Mouse (Mus musculus): ENCODE measurements around the gene Timm50. TPM values are rescaled to one million over a fixed set of nuclear protein-coding genes. Genes with fewer than 3 reads are reported as not detected.

Timm50 gene
- polyA plus RNA-seq, 1 experiment from 2014 or later = 214 TPM

GRCm38 (mm10) chr7:28353267-28353666 is 41.4 kb upstream of the Timm50 start:
- H3K36me3 ChIP-seq (ENCODE audit: control insufficient read depth, insufficient read depth, low read length) = peaks cover 11% of the 10 kb centered on the region
- no peak overlapping the region for H3K4me3 ChIP-seq (ENCODE audit: low read depth, low read length)
- DNase-seq (ENCODE audit: low spot score, missing footprints) = no peak
- no peaks in the 10 kb centered on the region for H3K9me3 ChIP-seq (ENCODE audit: control insufficient read depth, low read length)
- WGBS = 94% methylated on average over 2 of the region's 2 CpGs
- H3K9ac ChIP-seq (ENCODE audit: low read length) = no peak overlapping the region
- no peak for ATAC-seq (ENCODE audit: low FRiP score)
- H3K27ac ChIP-seq (ENCODE audit: low read depth, low read length) = no peak overlapping the region
- H3K4me2 ChIP-seq = no peak overlapping the region
- no peaks in the 10 kb centered on the region for H3K27me3 ChIP-seq (ENCODE audit: control insufficient read depth, insufficient read depth, low read length)
- peaks cover 29% of the 10 kb centered on the region for H3K4me1 ChIP-seq (ENCODE audit: control insufficient read depth, insufficient read depth, low read length)

GRCm38 (mm10) chr7:28351676-28352191 is 39.9 kb upstream of the Timm50 start:
- ATAC-seq (ENCODE audit: low FRiP score) = no peak
- Histone ChIP-seq H3K4me2 (peak overlapping the region; percentile 71), H3K36me3 (ENCODE audit: control insufficient read depth, insufficient read depth, low read length) (peaks cover 11% of the 10 kb centered on the region), H3K4me3 (ENCODE audit: low read depth, low read length) (peak overlapping the region; percentile 93), H3K4me1 (ENCODE audit: control insufficient read depth, insufficient read depth, low read length) (peaks cover 16% of the 10 kb centered on the region), H3K27me3 (ENCODE audit: control insufficient read depth, insufficient read depth, low read length) (no peaks in the 10 kb centered on the region), H3K9ac (ENCODE audit: low read length) (peak overlapping the region; percentile 95), H3K9me3 (ENCODE audit: control insufficient read depth, low read length) (no peaks in the 10 kb centered on the region), H3K27ac (ENCODE audit: low read depth, low read length) (no peak overlapping the region)
- no peak for DNase-seq (ENCODE audit: low spot score, missing footprints)
- 46% methylated on average over 4 of the region's 4 CpGs for WGBS

- Histone ChIP-seq H3K4me3 (ENCODE audit: low read depth, low read length) (peak within 1 kb of the TSS; percentile 93), H3K9ac (ENCODE audit: low read length) (peak within 1 kb of the TSS; percentile 95), H3K36me3 (ENCODE audit: control insufficient read depth, insufficient read depth, low read length) (peaks cover 11% of the 10 kb centered on the region), H3K4me2 (peak within 1 kb of the TSS; percentile 71), H3K9me3 (ENCODE audit: control insufficient read depth, low read length) (no peaks in the 10 kb centered on the region), H3K27ac (ENCODE audit: low read depth, low read length) (peak within 1 kb of the TSS; percentile 72), H3K4me1 (ENCODE audit: control insufficient read depth, insufficient read depth, low read length) (peaks cover 14% of the 10 kb centered on the region), H3K27me3 (ENCODE audit: control insufficient read depth, insufficient read depth, low read length) (no peaks in the 10 kb centered on the region)
- ATAC-seq (ENCODE audit: low FRiP score) (peak; percentile 96), DNase-seq (ENCODE audit: low spot score, missing footprints) (peak; percentile 100)
- under 1% methylated on average over 44 of the region's 50 CpGs for WGBS
Observed at GRCm38 (mm10) chr7:28350155-28350883, 38.4 kb upstream of the Timm50 start, which contains the start of gene Rps16. Gene Rps16 (plus strand): TSS chr7:28350652.

GRCm38 (mm10) chr7:28348601-28349000 is 36.7 kb upstream of the Timm50 start:
- DNase-seq (ENCODE audit: low spot score, missing footprints) (no peak), ATAC-seq (ENCODE audit: low FRiP score) (no peak)
- WGBS = 85% methylated on average over 7 of the region's 7 CpGs
- Histone ChIP-seq H3K9ac (ENCODE audit: low read length) (no peak overlapping the region), H3K4me2 (no peak overlapping the region), H3K4me3 (ENCODE audit: low read depth, low read length) (no peak overlapping the region), H3K27ac (ENCODE audit: low read depth, low read length) (no peak overlapping the region), H3K9me3 (ENCODE audit: control insufficient read depth, low read length) (no peaks in the 10 kb centered on the region), H3K4me1 (ENCODE audit: control insufficient read depth, insufficient read depth, low read length) (peaks cover 14% of the 10 kb centered on the region), H3K36me3 (ENCODE audit: control insufficient read depth, insufficient read depth, low read length) (peaks cover 7% of the 10 kb centered on the region), H3K27me3 (ENCODE audit: control insufficient read depth, insufficient read depth, low read length) (no peaks in the 10 kb centered on the region)

GRCm38 (mm10) chr7:28347746-28348145 is 35.9 kb upstream of the Timm50 start:
- no peak overlapping the region for H3K4me3 ChIP-seq (ENCODE audit: low read depth, low read length)
- H3K9ac ChIP-seq (ENCODE audit: low read length) = no peak overlapping the region
- H3K27me3 ChIP-seq (ENCODE audit: control insufficient read depth, insufficient read depth, low read length) = no peaks in the 10 kb centered on the region
- DNase-seq (ENCODE audit: low spot score, missing footprints) (no peak), ATAC-seq (ENCODE audit: low FRiP score) (no peak)
- 82% methylated on average over 3 of the region's 3 CpGs for WGBS
- no peaks in the 10 kb centered on the region; the same call in 1 of the 2 replicates for H3K36me3 ChIP-seq (ENCODE audit: control insufficient read depth, insufficient read depth, low read length)
- H3K4me1 ChIP-seq (ENCODE audit: control insufficient read depth, insufficient read depth, low read length) = peaks cover 14% of the 10 kb centered on the region
- no peaks in the 10 kb centered on the region for H3K9me3 ChIP-seq (ENCODE audit: control insufficient read depth, low read length)
- no peak overlapping the region for H3K27ac ChIP-seq (ENCODE audit: low read depth, low read length)
- H3K4me2 ChIP-seq = no peak overlapping the region

GRCm38 (mm10) chr7:28344637-28345036 is 32.8 kb upstream of the Timm50 start:
- H3K27ac ChIP-seq (ENCODE audit: low read depth, low read length) = no peak overlapping the region
- no peak overlapping the region for H3K9ac ChIP-seq (ENCODE audit: low read length)
- no peak overlapping the region for H3K4me2 ChIP-seq
- ATAC-seq (ENCODE audit: low FRiP score) (0 out of 2 replicates have a peak, but pooled peaks have one; percentile 17), DNase-seq (ENCODE audit: low spot score, missing footprints) (peak; percentile 96)
- no peaks in the 10 kb centered on the region for H3K9me3 ChIP-seq (ENCODE audit: control insufficient read depth, low read length)
- H3K36me3 ChIP-seq (ENCODE audit: control insufficient read depth, insufficient read depth, low read length) = no peaks in the 10 kb centered on the region
- H3K4me1 ChIP-seq (ENCODE audit: control insufficient read depth, insufficient read depth, low read length) = peaks cover under 1% of the 10 kb centered on the region; the same call in 1 of the 2 replicates
- no peaks in the 10 kb centered on the region for H3K27me3 ChIP-seq (ENCODE audit: control insufficient read depth, insufficient read depth, low read length)
- H3K4me3 ChIP-seq (ENCODE audit: low read depth, low read length) = no peak overlapping the region
- WGBS = 15% methylated on average over 4 of the region's 4 CpGs

DNA sequence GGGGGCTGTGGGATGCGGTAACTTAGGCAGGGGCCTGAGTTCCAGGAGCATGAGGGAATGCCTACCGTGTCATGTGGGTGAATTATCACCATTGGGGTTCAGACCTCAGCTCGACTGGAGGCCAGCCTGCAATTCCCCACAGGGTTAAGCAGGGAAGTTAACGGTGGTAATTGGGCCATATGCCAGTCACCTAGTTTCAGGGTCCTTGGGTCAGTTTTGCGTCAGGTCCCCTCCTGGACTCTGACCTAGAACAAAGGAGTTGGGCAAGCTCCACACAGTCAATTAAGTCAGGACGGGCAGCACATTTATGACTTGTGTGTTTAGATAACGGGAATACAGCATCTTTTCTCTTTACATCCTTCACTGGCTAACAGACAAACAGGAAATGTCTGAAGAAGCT is 29.5 kb upstream of the Timm50 start:
- WGBS = 58% methylated on average over 7 of the region's 7 CpGs
- DNase-seq (ENCODE audit: low spot score, missing footprints) = no peak
- no peaks in the 10 kb centered on the region for H3K9me3 ChIP-seq (ENCODE audit: control insufficient read depth, low read length)
- no peak overlapping the region for H3K9ac ChIP-seq (ENCODE audit: low read length)
- no peak overlapping the region for H3K4me3 ChIP-seq (ENCODE audit: low read depth, low read length)
- H3K4me1 ChIP-seq (ENCODE audit: control insufficient read depth, insufficient read depth, low read length) = peaks cover 9% of the 10 kb centered on the region; the same call in 1 of the 2 replicates
- no peaks in the 10 kb centered on the region for H3K36me3 ChIP-seq (ENCODE audit: control insufficient read depth, insufficient read depth, low read length)
- H3K27ac ChIP-seq (ENCODE audit: low read depth, low read length) = no peak overlapping the region
- no peak for ATAC-seq (ENCODE audit: low FRiP score)
- H3K27me3 ChIP-seq (ENCODE audit: control insufficient read depth, insufficient read depth, low read length) = no peaks in the 10 kb centered on the region
- H3K4me2 ChIP-seq = no peak overlapping the region

DNA sequence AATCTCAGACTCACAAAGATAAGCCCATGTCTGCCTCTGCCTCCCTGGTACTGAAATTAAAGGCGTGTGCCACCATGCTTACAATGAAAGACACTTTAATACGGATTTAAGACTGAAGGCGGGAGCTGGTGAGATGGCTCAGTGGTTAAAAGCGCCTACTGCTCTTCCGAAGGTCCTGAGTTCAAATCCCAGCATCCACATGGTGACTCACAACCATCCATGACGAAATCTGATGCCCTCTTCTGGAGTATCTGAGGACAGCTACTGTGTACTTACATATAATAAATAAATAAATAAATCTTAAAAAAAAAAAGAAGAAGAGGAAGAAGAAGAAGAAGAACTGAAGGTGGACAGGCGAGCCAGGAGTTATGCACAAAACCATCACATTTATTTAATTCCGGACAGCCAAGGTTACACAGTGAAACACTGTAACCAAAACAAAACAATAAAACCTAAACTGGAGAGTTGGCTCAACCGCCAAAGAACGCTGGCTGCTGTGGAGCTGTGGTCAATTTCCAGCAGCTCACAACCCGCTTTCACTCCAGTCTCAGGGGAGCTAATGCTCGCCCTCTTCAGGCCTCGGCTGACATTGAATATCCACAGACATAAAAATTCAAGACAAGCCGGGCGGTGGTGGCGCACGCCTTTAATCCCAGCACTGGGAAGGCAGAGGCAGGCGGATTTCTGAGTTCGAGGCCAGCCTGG is 27.5 kb upstream of the Timm50 start:
- Histone ChIP-seq H3K4me2 (peak overlapping the region; percentile 89), H3K4me3 (ENCODE audit: low read depth, low read length) (peak overlapping the region; percentile 96), H3K9ac (ENCODE audit: low read length) (peak overlapping the region; percentile 95), H3K27ac (ENCODE audit: low read depth, low read length) (peak overlapping the region; percentile 78), H3K9me3 (ENCODE audit: control insufficient read depth, low read length) (no peaks in the 10 kb centered on the region), H3K27me3 (ENCODE audit: control insufficient read depth, insufficient read depth, low read length) (no peaks in the 10 kb centered on the region), H3K36me3 (ENCODE audit: control insufficient read depth, insufficient read depth, low read length) (no peaks in the 10 kb centered on the region), H3K4me1 (ENCODE audit: control insufficient read depth, insufficient read depth, low read length) (peaks cover 9% of the 10 kb centered on the region; the same call in 1 of the 2 replicates)
- 80% methylated on average over 19 of the region's 19 CpGs for WGBS
- DNase-seq (ENCODE audit: low spot score, missing footprints) (no peak), ATAC-seq (ENCODE audit: low FRiP score) (peak; percentile 12; the same call in 1 of the 2 replicates)

Data from midbrain, embryonic 11.5 days (tissue).